Mouse (Mus musculus): ENCODE measurements around the gene Arhgap31. TPM values are rescaled to one million over a fixed set of nuclear protein-coding genes. Genes with fewer than 3 reads are reported as not detected.

Arhgap31 gene
- polyA plus RNA-seq, 1 experiment from 2014 or later, result 8.0 TPM

- H3K27me3 ChIP-seq (ENCODE audit: control insufficient read depth, insufficient read depth, low read length), result no peaks in the 10 kb centered on the region
- H3K36me3 ChIP-seq (replicated peaks; ENCODE audit: control insufficient read depth, insufficient read depth, low read depth, low read length), result no peaks in the 10 kb centered on the region
- peak within 1 kb of the TSS; percentile 89 for H3K9ac ChIP-seq (replicated peaks; ENCODE audit: low read length)
- no peaks in the 10 kb centered on the region for H3K9me3 ChIP-seq (replicated peaks; ENCODE audit: control insufficient read depth, low read length)
- H3K4me2 ChIP-seq (ENCODE audit: low read depth, low read length), result peak within 1 kb of the TSS; percentile 79
- H3K4me3 ChIP-seq (ENCODE audit: low read depth, low read length), result peak within 1 kb of the TSS; percentile 79
- 0 out of 2 replicates have a peak within 1 kb of the TSS, but pooled peaks have one; percentile 31 for H3K27ac ChIP-seq (replicated peaks; ENCODE audit: low read depth, low read length)
- peak; percentile 88 for DNase-seq (ENCODE audit: low spot score)
- 3% methylated on average over 54 of the region's 54 CpGs for WGBS
- H3K4me1 ChIP-seq (ENCODE audit: control insufficient read depth, insufficient read depth, low read length), result no peaks in the 10 kb centered on the region
- peak; percentile 93 for ATAC-seq (replicated peaks; ENCODE audit: insufficient number of reproducible peaks, low FRiP score, low TSS enrichment, low read depth)
Observed at GRCm38 (mm10) chr16:38549479-38550396, 163.3 kb downstream of the Arhgap31 start, which contains the start of gene Poglut1. Gene Poglut1, minus strand, starts transcription at chr16:38550258.

Other genes starting within 250 kb of the Arhgap31 start
- 21.5 and 23.6 TPM in 2 replicates for gene Timmdc1, start 190.6 kb downstream of the Arhgap31 start, polyA plus RNA-seq (2014; fragmentation: Nextera tagmentation; extraction: Ambion mirVana)
- 80.3 and 80.8 TPM in 2 replicates for gene Poglut1, start 163.0 kb downstream of the Arhgap31 start, polyA plus RNA-seq (2014; fragmentation: Nextera tagmentation; extraction: Ambion mirVana)
- 107 and 116 TPM in 2 replicates for gene Tmem39a, start 154.6 kb downstream of the Arhgap31 start, polyA plus RNA-seq (2014; fragmentation: Nextera tagmentation; extraction: Ambion mirVana)
- 39.3 and 39.6 TPM in 2 replicates for gene B4galt4, start 29.0 kb upstream of the Arhgap31 start, polyA plus RNA-seq (2014; fragmentation: Nextera tagmentation; extraction: Ambion mirVana)
- 2.6 and 2.9 TPM in 2 replicates for gene Upk1b, start 87.1 kb upstream of the Arhgap31 start, polyA plus RNA-seq (2014; fragmentation: Nextera tagmentation; extraction: Ambion mirVana)
- not detected in 2 replicates for gene 4930435E12Rik, start 115.5 kb upstream of the Arhgap31 start, polyA plus RNA-seq (2014; fragmentation: Nextera tagmentation; extraction: Ambion mirVana)
- 0.49 and 0.75 TPM in 2 replicates for gene Igsf11, start 179.4 kb upstream of the Arhgap31 start, polyA plus RNA-seq (2014; fragmentation: Nextera tagmentation; extraction: Ambion mirVana)

All from embryonic facial prominence, embryonic 11.5 days (tissue).